Mouse (Mus musculus): ENCODE data around the gene Arap1.

DNA sequence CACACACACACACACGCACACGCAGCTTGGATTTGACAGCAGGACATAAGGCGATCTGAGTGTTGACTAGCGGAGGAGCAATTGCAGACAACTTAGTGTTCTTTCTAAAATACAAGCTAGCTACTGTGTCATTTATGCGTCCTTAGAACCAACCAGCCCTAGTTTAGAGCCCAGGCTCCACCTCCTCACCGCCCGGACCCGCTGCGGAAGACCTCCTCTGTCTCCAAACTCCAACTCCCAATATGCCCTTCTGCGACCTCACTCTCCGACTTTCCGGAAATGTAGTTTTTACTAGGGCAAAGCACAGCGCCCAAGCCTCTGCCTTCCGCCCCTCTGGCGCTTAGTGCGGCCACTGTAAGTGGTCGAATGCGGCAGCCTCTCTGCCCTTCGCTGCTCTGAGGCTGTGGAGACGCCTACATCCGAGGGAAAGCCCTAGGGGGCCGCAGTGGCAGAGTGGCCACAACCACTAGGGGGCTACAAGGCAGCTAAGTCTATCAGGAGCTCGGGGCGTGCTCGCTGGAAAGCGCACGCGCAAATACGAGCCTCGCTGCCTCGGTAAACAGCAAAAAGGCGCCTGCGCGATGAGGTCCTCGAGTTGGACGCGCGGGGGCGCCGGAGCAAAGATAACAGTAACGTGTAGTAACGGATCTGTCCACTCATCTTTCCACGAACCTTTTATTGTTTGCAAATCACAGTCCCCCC, 37.4 kb upstream of the Arap1 start:
- TF ChIP-seq POLR2A (IDR thresholded peaks at IDR 0.05; ENCODE audit: insufficient read length, low read depth) (peak; percentile 24), MYOG (IDR thresholded peaks at IDR 0.05; ENCODE audit: control insufficient read depth in 1 of 3, insufficient read depth in 1 of 3, insufficient read length in 2 of 3, low read depth in 2 of 3) (no peak), TCF12 (IDR thresholded peaks at IDR 0.05; ENCODE audit: insufficient read depth, poor library complexity, severe bottlenecking) (no peak), MAX (IDR thresholded peaks at IDR 0.05; ENCODE audit: low read depth) (no peak), POLR2AphosphoS2 (IDR thresholded peaks at IDR 0.05; ENCODE audit: insufficient read length, low read depth) (no peak), MYOD1 (IDR thresholded peaks at IDR 0.05; ENCODE audit: control insufficient read depth in 1 of 3, insufficient read length in 2 of 3, low read depth in 2 of 3) (no peak), USF1 (IDR thresholded peaks at IDR 0.05; ENCODE audit: low read depth) (no peak), E2F4 (IDR thresholded peaks at IDR 0.05; ENCODE audit: insufficient read depth) (no peak), SRF (IDR thresholded peaks at IDR 0.05; ENCODE audit: control insufficient read depth, insufficient read length, low read depth) (no peak), CEBPB (IDR thresholded peaks at IDR 0.05; ENCODE audit: insufficient read depth, poor library complexity, severe bottlenecking) (no peak), REST (IDR thresholded peaks at IDR 0.05; ENCODE audit: insufficient read depth, insufficient read length) (no peak)
